Mouse (Mus musculus) kidney, adult 8-10 months (tissue): ENCODE data around the gene Gm21149.
"Not testable (repeated sequence)": the region's sequence is repeated elsewhere in the genome, so short reads cannot be mapped to it uniquely, and the experiment has no call there.

ENCODE experiments used
- DNase-seq, 2 experiments: peaks; one replicate each; pipeline ENCODE4 v3.0.0; 2022

The Gm21149 gene

GRCm38 (mm10) chr5:15476423-15476822 is at the start of gene Gm21149:
Gm21149 (minus strand) TSS chr5:15476523.
- not testable (repeated sequence) for DNase-seq

- DNase-seq: peak in 1 of 2 experiments; percentile 49
Observed at GRCm38 (mm10) chr5:15522470-15522869, 46.1 kb upstream of the Gm21149 start.

- DNase-seq: not testable (repeated sequence)
Observed at GRCm38 (mm10) chr5:15522028-15522427, 45.7 kb upstream of the Gm21149 start.

GRCm38 (mm10) chr5:15520418-15520817 is 44.1 kb upstream of the Gm21149 start:
- peak in 1 of 2 experiments; percentile 38 for DNase-seq

GRCm38 (mm10) chr5:15517150-15517549 is 40.8 kb upstream of the Gm21149 start:
- not testable (repeated sequence) for DNase-seq

- DNase-seq: not testable (repeated sequence)
Observed at GRCm38 (mm10) chr5:15512236-15512635, 35.9 kb upstream of the Gm21149 start.

GRCm38 (mm10) chr5:15509911-15510310 is 33.6 kb upstream of the Gm21149 start:
- DNase-seq: not testable (repeated sequence)

- peak in 1 of 2 experiments; percentile 24 for DNase-seq
Observed at GRCm38 (mm10) chr5:15508460-15509451, 32.4 kb upstream of the Gm21149 start.

GRCm38 (mm10) chr5:15507757-15508459 is 31.6 kb upstream of the Gm21149 start:
- DNase-seq: not testable (repeated sequence)

GRCm38 (mm10) chr5:15507309-15507619 is 30.9 kb upstream of the Gm21149 start:
- no peak for DNase-seq

GRCm38 (mm10) chr5:15506575-15507308 is 30.4 kb upstream of the Gm21149 start:
- peak in 1 of 2 experiments; percentile 44 for DNase-seq

GRCm38 (mm10) chr5:15498774-15499400 is 22.6 kb upstream of the Gm21149 start:
- peak in 1 of 2 experiments; percentile 66 for DNase-seq

GRCm38 (mm10) chr5:15498350-15498749 is 22.0 kb upstream of the Gm21149 start:
- not testable (repeated sequence) for DNase-seq

GRCm38 (mm10) chr5:15490934-15491333 is 14.6 kb upstream of the Gm21149 start:
- DNase-seq: not testable (repeated sequence)

- DNase-seq: no peak
Observed at GRCm38 (mm10) chr5:15488743-15489142, 12.4 kb upstream of the Gm21149 start.

- not testable (repeated sequence) for DNase-seq
Observed at GRCm38 (mm10) chr5:15484616-15485015, 8.3 kb upstream of the Gm21149 start.

GRCm38 (mm10) chr5:15483576-15483975 is 7.3 kb upstream of the Gm21149 start:
- DNase-seq: not testable (repeated sequence)

- DNase-seq: not testable (repeated sequence)
Observed at GRCm38 (mm10) chr5:15482815-15483214, 6.5 kb upstream of the Gm21149 start.

- not testable (repeated sequence) for DNase-seq
Observed at GRCm38 (mm10) chr5:15470141-15470540, 6.2 kb downstream of the Gm21149 start.

- not testable (repeated sequence) for DNase-seq
Observed at GRCm38 (mm10) chr5:15467768-15468167, 8.6 kb downstream of the Gm21149 start.

- DNase-seq: not testable (repeated sequence)
Observed at GRCm38 (mm10) chr5:15466218-15466617, 10.1 kb downstream of the Gm21149 start.

GRCm38 (mm10) chr5:15463561-15463960 is 12.8 kb downstream of the Gm21149 start:
- peak in 1 of 2 experiments; percentile 61 for DNase-seq
